Mouse (Mus musculus) erythroid progenitor cell, adult 5-6 weeks (primary cell): Measurements from ENCODE around the gene Golt1a. TPM values are rescaled to one million over a fixed set of nuclear protein-coding genes. Genes with fewer than 3 reads are reported as not detected.

Source experiments
- ATAC-seq: replicated peaks from 2 replicates; pipeline ENCODE4 v1.8.0; 2016; ENCODE audit warnings: moderate number of reproducible peaks, mild to moderate bottlenecking, moderate TSS enrichment, inconsistent platforms; ENCODE audit not compliant: poor library complexity, low FRiP score, severe bottlenecking
- total RNA-seq, 2 experiments: library from RNA; stranded (forward) in 1 of 2; stranded (reverse) in 1 of 2; fragments of 150-400 nt in 1 of 2; fragments of 186-747, 209-891 nt in 1 of 2; gene quantifications; 2 replicates each; pipeline versions ENCODE4 v1.2.3 to v1.2.4; 2015 to 2017; ENCODE audit warnings: low replicate concordance in 2 of 2

Golt1a gene
- total RNA-seq, 2 experiments from 2014 or later = not detected

- ATAC-seq = no peak
Observed at GRCm38 (mm10) chr1:133298816-133299215, 10.8 kb upstream of the Golt1a start.

- no peak for ATAC-seq
Observed at GRCm38 (mm10) chr1:133302540-133302939, 7.1 kb upstream of the Golt1a start.

- ATAC-seq = 0 out of 2 replicates have a peak, but pooled peaks have one; percentile 49
Observed at GRCm38 (mm10) chr1:133306842-133307241, 2.8 kb upstream of the Golt1a start.

- ATAC-seq = 0 out of 2 replicates have a peak, but pooled peaks have one; percentile 47
Observed at GRCm38 (mm10) chr1:133307318-133307717, 2.3 kb upstream of the Golt1a start.

GRCm38 (mm10) chr1:133311240-133311639 lies 1.6 kb downstream of the Golt1a start:
- ATAC-seq = no peak

- ATAC-seq = no peak
Observed at GRCm38 (mm10) chr1:133311946-133312345, 2.3 kb downstream of the Golt1a start.

- no peak for ATAC-seq
Observed at GRCm38 (mm10) chr1:133314364-133314763, 4.8 kb downstream of the Golt1a start.

GRCm38 (mm10) chr1:133315775-133316174 lies 6.2 kb downstream of the Golt1a start:
- no peak for ATAC-seq

GRCm38 (mm10) chr1:133316577-133316976 lies 7.0 kb downstream of the Golt1a start:
- no peak for ATAC-seq

GRCm38 (mm10) chr1:133317149-133317548 lies 7.5 kb downstream of the Golt1a start:
- ATAC-seq = no peak

GRCm38 (mm10) chr1:133321267-133321925 lies 11.8 kb downstream of the Golt1a start, which contains the start of gene Kiss1:
Gene Kiss1, plus strand, starts transcription at chr1:133321875.
- ATAC-seq = no peak

- ATAC-seq = no peak
Observed at GRCm38 (mm10) chr1:133323333-133323732, 13.7 kb downstream of the Golt1a start.

- ATAC-seq = no peak
Observed at GRCm38 (mm10) chr1:133325951-133326350, 16.4 kb downstream of the Golt1a start.

- no peak for ATAC-seq
Observed at GRCm38 (mm10) chr1:133327094-133327493, 17.5 kb downstream of the Golt1a start.

GRCm38 (mm10) chr1:133328299-133328795 lies 18.7 kb downstream of the Golt1a start:
- no peak for ATAC-seq

GRCm38 (mm10) chr1:133328896-133329637 lies 19.5 kb downstream of the Golt1a start:
- no peak for ATAC-seq

GRCm38 (mm10) chr1:133329638-133329964 lies 20.0 kb downstream of the Golt1a start:
- no peak for ATAC-seq

GRCm38 (mm10) chr1:133331142-133331541 lies 21.5 kb downstream of the Golt1a start:
- no peak for ATAC-seq

- ATAC-seq = no peak
Observed at GRCm38 (mm10) chr1:133332656-133333430, 23.2 kb downstream of the Golt1a start.

GRCm38 (mm10) chr1:133333937-133334336 lies 24.3 kb downstream of the Golt1a start:
- ATAC-seq = no peak
